Mouse (Mus musculus) cerebellum, postnatal 14 days (tissue): ENCODE results near the gene Sorl1.

Experiments used
- DNase-seq, 2 experiments: peaks; one replicate each; pipeline ENCODE4 v3.0.0; 2021; ENCODE audit warnings: mixed read lengths in 2 of 2

The Sorl1 gene

DNA sequence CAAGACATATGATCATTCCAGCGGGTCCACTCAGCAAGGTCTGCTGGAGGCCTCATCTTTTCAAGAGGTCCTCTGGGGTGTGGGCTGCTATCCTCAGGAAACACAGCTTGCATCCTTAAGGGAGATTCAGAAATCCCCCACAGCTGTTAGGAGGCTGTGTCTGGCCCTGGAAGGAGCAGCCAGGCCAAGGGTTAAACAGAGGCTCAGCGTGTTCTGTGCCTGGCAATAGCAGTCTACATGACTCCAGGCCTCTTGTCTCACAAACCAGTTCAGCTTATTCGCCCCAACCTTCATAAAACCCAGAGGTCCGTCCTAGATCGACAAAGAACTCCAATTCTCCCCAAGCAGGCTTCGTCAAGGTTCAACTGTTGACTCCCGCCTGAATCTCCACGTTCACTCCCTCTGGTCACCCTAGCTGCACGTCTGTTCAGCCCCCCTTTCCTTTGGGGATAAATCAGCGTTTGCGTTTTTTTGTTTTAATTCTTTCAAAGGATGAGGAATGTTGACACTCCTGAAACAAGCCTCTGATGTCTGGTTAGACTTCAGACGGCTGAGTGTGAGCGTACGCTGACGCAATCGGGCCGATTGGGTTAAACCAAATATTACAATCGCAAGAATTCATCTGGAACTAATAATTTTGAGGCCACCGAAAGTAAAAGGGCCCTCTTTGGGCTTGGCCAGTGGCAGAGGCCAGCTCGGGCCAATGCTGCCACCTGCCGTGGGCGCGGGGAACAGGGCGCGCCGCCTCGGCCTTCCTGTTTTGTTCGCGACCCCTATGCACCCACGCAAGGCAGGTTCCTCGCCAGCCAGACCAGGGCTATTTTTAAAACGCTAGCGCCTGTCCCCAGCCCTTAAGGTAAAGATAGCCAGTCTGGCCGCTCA is 173.7 kb downstream of the Sorl1 start:
- DNase-seq = peak; percentile 86

DNA sequence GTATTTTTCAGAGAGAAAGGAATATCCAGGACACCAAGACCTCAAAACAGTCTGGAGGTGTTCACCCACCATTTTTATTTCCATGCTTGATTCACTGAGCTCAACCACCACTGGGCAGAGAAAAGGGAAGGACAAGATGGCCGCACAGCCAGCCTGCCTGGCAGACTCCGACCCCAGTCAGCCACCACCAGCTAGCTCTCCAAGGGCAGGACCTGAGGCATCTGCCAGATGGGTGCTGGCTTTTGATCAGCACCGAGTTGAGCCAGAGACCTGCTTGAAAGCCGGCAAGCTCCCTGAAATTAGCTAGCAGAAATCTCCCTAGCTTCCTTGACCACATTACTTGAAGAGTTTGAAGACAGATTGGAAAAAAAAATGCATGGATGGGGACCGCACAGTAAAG is 174.6 kb downstream of the Sorl1 start:
- DNase-seq = peak in 1 of 2 experiments; percentile 23

DNA sequence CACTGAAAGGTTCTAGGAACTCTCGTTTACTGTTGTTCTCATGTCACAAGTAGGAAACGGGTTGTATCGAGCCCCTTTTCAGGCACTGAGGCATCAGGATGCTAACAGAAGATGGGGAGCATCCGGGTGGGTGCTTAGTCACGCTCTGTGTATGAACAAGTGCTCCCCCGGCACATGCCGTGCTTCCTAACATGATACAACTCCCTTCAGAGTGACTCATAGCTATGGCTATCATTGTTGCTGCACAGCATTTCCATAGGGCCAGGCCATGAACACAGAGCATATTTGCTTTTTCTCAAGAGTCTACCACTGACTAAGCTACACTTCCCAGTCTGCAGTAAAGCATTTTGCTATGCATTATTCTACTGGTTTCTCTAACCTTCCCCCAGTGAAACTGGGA is 179.1 kb downstream of the Sorl1 start:
- DNase-seq = no peak

DNA sequence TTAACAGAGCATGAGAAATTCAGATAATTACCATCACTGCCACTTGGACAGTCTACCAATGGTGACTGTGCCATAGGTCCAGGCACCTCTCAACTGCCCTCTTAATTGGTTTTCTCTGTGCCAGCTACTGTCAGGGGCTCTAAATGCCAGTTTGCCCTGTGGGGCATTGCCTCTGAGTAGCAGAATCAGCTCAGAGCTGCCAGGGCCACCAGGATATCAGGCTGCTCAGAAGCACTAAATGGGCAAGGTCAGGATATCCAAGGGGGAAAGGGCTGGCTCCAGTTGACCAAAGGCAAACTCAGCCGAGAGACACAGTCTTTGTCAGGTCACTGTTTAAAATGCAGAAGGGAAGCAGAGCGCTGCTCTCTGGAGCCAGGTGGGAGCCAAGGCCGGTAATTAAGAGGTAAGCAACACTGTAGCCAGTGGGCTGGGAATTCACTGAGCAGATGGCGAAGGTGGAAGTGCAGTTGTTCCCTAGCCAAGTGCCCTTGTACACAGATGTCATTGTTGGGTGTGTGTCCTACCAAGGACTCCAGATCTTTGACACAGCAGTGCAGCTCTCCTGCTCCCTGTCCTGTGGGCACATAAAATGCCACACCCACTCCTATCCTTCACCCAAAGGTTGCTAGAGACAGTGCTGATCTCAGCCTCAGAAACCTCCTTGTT is 181.0 kb downstream of the Sorl1 start:
- peak; percentile 74 to 78 for DNase-seq

DNA sequence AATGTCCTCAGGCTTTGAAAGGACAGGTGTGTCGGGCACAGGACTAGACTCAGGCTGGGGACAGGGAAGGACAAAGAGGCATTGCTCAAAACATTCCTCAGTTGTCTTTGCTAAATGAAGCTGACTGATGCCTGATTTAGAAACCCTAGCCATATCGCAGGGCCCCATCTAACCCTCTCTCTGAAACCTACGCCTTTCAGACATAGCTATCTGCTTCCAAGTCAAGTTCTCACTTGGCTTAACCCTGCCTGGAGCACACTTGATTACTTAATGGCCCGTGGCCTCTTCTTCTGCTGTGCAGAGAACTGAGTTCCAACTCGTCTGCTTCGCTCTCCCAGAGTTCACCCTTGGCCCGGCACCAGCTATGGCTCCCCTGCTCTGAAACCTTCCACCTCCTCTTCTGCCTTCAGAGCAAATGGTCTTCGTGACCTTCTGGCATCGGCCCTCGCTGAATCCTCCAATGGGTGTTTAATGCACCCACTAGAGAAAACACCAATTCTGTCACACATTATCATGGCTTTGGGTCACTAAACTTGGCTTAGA is 183.7 kb downstream of the Sorl1 start:
- DNase-seq = peak; percentile 37 to 50

- DNase-seq = no peak
These were observed 185.6 kb downstream of the Sorl1 start for GRCm38 (mm10) chr9:41938449-41938848.

DNA sequence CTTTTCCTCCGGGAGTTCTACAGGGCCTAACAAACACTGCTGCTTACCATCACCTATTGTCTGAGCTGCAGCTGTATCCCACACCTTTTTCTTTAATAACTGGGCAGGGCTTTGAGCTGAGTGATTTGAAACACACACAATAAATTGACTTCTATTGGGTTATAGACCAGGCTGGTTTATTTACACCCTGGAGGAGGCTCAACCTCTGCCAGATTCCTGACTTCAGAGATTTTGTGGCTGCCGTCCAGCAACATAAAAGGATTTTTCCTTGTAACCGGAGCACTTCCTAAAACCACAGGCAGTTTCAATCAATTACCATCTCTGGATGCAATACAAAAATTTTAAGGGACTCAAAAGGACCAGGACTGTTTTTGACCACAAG is 186.1 kb downstream of the Sorl1 start:
- DNase-seq = no peak

GRCm38 (mm10) chr9:41937341-41937966 is 186.6 kb downstream of the Sorl1 start:
- DNase-seq = peak in 1 of 2 experiments; percentile 24

DNA sequence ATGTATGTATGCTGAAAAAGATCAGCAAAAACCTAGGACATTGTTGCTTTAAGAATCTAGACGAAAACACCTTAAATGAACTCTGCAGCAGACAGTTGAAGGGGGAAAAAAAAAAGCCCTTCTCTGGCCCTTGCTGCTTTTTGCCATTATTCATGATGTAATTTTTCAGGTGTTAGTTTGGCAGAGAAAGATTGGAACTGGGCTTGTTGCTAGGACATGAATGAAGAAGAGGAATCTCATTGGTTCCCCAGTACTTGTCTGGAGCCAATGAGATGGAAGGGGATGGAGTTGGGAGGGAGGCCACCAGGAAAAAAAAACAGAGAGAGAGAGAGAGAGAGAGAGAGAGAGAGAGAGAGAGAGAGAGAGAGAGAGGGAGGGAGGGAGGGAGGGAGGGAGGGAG is 187.5 kb downstream of the Sorl1 start:
- DNase-seq = no peak

DNA sequence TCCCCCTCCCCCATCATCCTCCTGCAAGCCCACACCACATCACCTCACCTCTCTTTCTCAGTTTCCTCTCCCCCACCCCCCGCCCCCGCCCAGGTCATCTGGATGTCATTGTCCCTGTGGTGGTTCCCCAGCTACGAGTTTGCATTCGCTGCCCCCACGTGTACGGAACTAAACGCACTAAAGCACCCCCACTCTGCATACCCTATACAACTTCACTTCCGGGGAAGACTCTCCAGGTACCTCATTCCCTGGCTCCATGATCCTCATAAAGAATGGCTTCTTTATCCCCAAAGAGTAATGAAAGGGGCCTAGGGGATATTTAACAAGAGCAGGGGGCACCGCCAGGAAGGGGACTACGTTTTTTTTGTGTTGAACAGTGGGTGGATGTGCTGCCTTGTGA is 188.1 kb downstream of the Sorl1 start:
- DNase-seq = no peak

DNA sequence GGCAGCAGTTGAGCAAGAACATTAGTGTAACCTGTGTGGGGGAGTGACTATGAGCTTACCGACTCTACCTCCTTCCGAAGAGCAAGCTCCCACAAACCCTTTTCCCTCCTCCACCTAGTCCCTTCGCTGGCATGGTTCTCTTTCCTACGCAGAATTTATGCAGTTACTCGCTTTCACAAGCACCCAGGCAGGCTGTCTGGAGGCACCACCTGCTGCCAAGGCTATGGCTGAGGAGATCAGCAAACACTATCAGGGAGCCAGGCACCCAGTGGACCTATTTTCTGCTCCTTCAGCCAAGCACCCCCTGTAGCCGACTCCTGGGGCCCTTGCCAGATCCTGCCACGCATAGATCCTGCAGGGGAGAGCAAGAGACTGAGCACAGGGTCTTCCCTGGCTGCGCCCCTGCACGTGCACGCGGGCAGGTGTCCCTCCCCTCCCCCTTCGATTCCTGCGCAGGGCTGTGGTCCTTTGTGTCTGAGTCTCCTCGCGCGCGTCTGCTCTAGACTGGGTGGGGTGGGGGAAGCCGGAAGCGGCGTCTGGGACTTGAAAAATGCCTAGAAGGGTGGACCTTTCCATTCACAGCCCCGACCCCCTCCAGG is 188.6 kb downstream of the Sorl1 start:
- peak in 1 of 2 experiments; percentile 17 for DNase-seq

- no peak for DNase-seq
These were observed 189.2 kb downstream of the Sorl1 start for GRCm38 (mm10) chr9:41934848-41935372.

GRCm38 (mm10) chr9:41929986-41930385 is 194.1 kb downstream of the Sorl1 start:
- no peak for DNase-seq

DNA sequence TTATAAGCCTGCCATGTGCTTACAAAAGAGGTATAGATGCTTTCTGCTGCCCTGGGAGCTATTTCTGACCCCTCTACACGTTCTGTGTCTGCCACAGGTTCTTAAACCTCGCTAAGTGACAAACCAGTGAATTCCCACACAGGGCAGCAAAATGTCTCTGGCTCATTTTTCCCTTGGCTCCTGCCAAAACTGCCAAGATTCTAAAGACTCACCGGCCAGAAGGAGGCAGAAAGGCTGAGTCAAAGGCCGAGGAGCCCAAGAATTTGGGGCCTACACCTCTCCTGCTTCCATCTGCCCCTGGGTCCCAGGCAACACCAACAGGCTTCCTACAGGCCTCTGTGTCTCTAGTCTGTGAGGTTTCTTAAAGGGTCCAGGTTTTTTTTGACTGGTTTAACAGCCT is 198.4 kb downstream of the Sorl1 start:
- DNase-seq = no peak

- DNase-seq = no peak
These were observed 200.0 kb downstream of the Sorl1 start for GRCm38 (mm10) chr9:41924140-41924539.

GRCm38 (mm10) chr9:41922416-41922815 is 201.7 kb downstream of the Sorl1 start:
- DNase-seq = no peak

GRCm38 (mm10) chr9:41918657-41919380 is 205.3 kb downstream of the Sorl1 start:
- DNase-seq = no peak

- DNase-seq = no peak
These were observed 205.9 kb downstream of the Sorl1 start for GRCm38 (mm10) chr9:41918155-41918554.

- DNase-seq = no peak
These were observed 208.5 kb downstream of the Sorl1 start for GRCm38 (mm10) chr9:41915571-41915970.
